Mouse (Mus musculus): ENCODE measurements at regions not wholly inside any gene's neighbourhood (a gene's known extent, or its start where the extent isn't known, plus 50 kb on each side); places are given as distances from the start of the nearest gene placed in this dataset.

DNA sequence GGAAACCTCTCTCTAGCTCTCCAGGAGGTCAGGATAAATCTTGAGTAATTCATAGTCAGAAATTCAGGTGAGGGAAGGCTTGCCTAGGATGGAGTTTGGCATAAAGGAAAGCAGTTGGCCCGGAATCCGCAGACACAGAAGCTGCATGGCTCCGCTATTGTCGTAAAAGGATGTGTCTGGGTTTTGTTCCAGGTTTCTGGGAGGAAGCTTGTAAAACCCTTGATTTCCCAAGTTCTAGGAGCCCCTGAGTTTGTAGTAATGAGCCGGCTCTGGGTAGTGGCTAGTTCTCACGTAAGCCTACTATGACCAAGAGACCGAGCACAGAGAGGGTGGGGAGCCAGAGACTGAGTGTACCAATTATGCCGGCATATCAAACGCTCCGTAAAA is 52.7 kb upstream of the Gm21915 start:
- no peaks in the 10 kb centered on the region for H3K9me3 ChIP-seq
- WGBS = 21% methylated on average over 10 of the region's 10 CpGs
- peak overlapping the region; percentile 55 for H3K4me2 ChIP-seq (replicated peaks)
- peak overlapping the region; percentile 91 for H3K27ac ChIP-seq (replicated peaks)
- peaks cover 22% of the 10 kb centered on the region for H3K4me1 ChIP-seq
- H3K27me3 ChIP-seq = peaks cover 11% of the 10 kb centered on the region
- peak overlapping the region; percentile 50 for H3K9ac ChIP-seq (replicated peaks)
- ATAC-seq (ENCODE audit: low FRiP score, low read depth) = no peak
- no peaks in the 10 kb centered on the region for H3K36me3 ChIP-seq
- peak overlapping the region; percentile 28 for H3K4me3 ChIP-seq

DNA sequence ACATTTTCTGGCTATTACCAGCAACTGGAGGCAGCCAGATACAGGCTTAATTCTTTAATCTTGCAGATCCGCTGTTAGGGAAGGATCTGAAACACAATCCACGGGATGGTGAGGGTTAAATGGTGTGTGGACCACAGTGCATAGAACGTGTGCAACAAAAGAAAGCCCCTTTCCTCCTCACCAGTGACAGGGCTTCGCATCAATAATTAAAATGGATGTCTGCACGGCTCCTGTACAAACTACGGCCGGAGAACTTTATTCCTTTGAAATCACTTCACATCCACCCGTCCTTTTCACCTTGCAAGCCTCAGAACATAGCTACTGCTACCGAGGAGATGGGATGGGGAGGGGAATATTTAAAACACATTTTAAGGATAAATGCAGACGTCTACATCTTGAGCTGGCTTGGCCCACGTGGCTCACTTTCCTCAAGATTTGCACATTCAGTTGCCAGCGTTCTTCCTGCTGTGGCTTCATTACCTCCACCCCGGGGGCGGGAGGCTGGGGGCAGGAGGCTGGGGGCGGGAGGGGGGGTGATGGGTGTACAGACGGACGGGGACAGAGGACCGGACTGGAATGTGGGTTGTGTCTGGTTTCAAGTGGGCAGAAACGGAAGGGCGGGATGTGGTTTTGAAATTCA is 53.3 kb upstream of the Gm21915 start:
- under 1% methylated on average over 20 of the region's 20 CpGs for WGBS

DNA sequence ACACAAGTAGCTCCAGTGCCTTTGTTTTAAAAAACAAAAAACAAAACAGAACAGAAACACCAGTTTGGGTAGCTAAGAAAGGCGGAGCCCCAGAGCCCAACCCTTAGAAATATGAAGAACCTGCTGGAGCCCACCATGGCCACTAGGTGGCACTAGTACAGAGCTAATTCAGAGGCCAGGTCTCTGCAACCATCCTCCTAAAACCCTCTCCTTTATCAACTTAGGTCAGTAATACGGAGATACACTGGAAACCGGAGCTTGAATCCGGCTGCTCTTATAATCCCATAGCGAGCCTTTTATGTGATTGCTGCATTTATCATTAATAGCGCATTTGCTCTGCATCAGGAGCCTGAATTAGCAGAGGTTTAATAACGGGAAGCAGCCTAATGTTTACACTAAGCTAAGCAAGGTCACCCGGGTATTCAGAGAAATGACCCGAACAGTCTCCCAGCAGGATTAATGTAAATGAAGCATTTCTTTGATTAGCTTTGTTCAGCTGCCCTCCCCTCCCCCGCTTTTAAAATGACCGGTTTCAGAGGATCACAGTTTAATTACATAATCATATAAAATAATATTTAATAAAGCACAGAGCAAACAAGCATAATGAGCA is 53.9 kb upstream of the Gm21915 start:
- peak overlapping the region; percentile 91 for H3K27ac ChIP-seq (replicated peaks)
- H3K36me3 ChIP-seq = no peaks in the 10 kb centered on the region
- peak overlapping the region; percentile 28 for H3K4me3 ChIP-seq
- H3K4me1 ChIP-seq = peaks cover 22% of the 10 kb centered on the region
- peak; percentile 74 for ATAC-seq (ENCODE audit: low FRiP score, low read depth)
- no peaks in the 10 kb centered on the region for H3K9me3 ChIP-seq
- peaks cover 11% of the 10 kb centered on the region for H3K27me3 ChIP-seq
- WGBS = under 1% methylated on average over 11 of the region's 11 CpGs
- H3K9ac ChIP-seq (replicated peaks) = peak overlapping the region; percentile 32; the same call in 1 of the 2 replicates
- H3K4me2 ChIP-seq (replicated peaks) = peak overlapping the region; percentile 55

More for the DNA sequence above, 53.3 kb upstream of the Gm21915 start:
- Histone ChIP-seq H3K36me3 (no peaks in the 10 kb centered on the region), H3K9me3 (no peaks in the 10 kb centered on the region), H3K4me3 (peak overlapping the region; percentile 28), H3K4me2 (replicated peaks) (peak overlapping the region; percentile 55), H3K27me3 (peaks cover 11% of the 10 kb centered on the region), H3K4me1 (peaks cover 22% of the 10 kb centered on the region), H3K27ac (replicated peaks) (peak overlapping the region; percentile 91), H3K9ac (replicated peaks) (peak overlapping the region; percentile 50)
- peak; percentile 84 for ATAC-seq (ENCODE audit: low FRiP score, low read depth)

DNA sequence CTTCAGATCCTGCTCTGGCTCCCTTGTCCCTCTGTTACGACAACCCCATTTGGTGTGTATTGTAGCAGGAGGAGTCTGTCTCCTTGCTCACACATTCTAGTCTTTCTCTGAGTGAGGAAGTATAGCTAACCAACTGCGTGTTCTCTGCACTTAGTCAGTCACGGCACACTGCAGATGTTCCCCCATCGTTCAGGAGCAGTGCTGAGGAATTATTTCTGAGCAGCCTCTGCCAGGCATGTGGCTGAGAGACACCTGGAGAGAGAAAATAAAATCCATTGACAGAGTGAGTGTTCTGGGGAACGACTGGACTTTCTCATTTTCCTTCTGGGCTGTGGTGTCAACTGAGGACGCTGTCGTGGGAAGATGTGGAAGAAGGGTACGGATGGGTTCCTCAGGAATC is 54.5 kb upstream of the Gm21915 start:
- 25% methylated on average over 8 of the region's 8 CpGs for WGBS
- Histone ChIP-seq H3K4me1 (peaks cover 22% of the 10 kb centered on the region), H3K27me3 (peaks cover 11% of the 10 kb centered on the region), H3K4me3 (no peak overlapping the region), H3K4me2 (replicated peaks) (peak overlapping the region; percentile 55), H3K27ac (replicated peaks) (peak overlapping the region; percentile 35), H3K9ac (replicated peaks) (no peak overlapping the region), H3K9me3 (no peaks in the 10 kb centered on the region), H3K36me3 (no peaks in the 10 kb centered on the region)
- no peak for ATAC-seq (ENCODE audit: low FRiP score, low read depth)

DNA sequence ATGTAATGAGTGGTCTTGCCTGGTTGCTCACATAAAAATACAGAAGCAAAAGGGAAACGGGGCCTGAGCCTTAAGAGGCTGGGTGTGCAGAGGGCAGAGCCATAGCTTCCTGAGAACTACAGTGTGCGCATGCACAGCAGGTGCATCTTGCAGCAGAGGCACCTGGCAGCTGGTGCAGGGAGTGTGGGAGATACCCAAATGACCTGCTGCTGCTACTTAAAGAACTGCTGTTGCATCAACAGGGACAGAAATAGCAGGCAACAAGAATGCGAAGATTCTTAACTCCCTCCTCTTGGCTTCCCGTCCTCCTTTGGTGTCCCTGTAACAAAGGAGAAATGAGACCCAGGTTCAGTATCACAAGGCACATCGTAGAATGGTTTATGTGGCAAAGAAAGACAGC is 56.3 kb upstream of the Gm21915 start:
- H3K27ac ChIP-seq (replicated peaks) = 0 out of 2 replicates have a peak overlapping the region, but pooled peaks have one; percentile 20
- ATAC-seq (ENCODE audit: low FRiP score, low read depth) = no peak
- 75% methylated on average over 5 of the region's 5 CpGs for WGBS

DNA sequence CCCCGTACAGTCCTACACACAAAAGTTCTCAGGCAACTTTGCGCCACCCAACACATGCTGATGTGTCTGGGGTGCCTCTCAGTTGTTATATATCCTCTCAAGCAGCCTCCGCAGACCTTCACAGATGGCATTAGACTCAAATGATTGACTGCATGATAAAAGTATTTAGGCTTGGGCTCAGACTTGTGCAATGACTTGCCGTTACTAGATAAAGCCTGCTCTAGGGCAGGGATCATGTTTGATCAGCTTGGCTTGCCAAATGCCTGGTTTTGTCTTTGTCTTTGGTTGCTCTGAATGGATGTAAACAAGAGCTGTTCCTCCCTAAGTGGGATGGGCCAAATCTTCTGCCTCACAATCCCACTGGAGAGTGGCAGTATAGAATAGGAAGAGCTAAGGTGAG is 57.2 kb upstream of the Gm21915 start:
- Histone ChIP-seq H3K27me3 (peaks cover 11% of the 10 kb centered on the region), H3K4me2 (replicated peaks) (no peak overlapping the region), H3K36me3 (no peaks in the 10 kb centered on the region), H3K4me3 (no peak overlapping the region), H3K9me3 (no peaks in the 10 kb centered on the region), H3K27ac (replicated peaks) (no peak overlapping the region), H3K9ac (replicated peaks) (no peak overlapping the region), H3K4me1 (peaks cover 22% of the 10 kb centered on the region)
- no peak for ATAC-seq (ENCODE audit: low FRiP score, low read depth)
- WGBS = 84% methylated on average over 4 of the region's 4 CpGs

More for the DNA sequence above, 56.3 kb upstream of the Gm21915 start:
- H3K36me3 ChIP-seq = no peaks in the 10 kb centered on the region
- no peaks in the 10 kb centered on the region for H3K9me3 ChIP-seq
- H3K27me3 ChIP-seq = peaks cover 11% of the 10 kb centered on the region
- peaks cover 22% of the 10 kb centered on the region for H3K4me1 ChIP-seq
- no peak overlapping the region for H3K4me2 ChIP-seq (replicated peaks)
- no peak overlapping the region for H3K9ac ChIP-seq (replicated peaks)
- H3K4me3 ChIP-seq = no peak overlapping the region

DNA sequence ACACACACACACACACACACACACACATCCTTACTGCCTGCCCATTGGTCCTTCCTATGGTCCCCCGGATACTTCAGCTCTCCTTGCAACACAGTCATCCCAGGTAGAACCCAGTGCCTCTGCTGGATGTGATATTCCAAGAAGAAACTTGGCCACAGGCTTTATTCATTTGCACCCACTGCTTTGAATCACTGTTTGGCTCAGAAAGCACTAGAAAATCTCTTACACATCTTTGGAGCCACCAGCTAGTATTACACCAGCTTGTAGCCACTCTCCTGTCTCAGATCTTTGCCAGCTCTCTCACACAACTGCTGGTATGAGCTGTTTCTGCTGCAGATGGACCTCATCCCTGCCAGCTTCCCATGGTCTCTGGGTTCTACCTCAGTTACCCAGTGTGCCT is 57.7 kb upstream of the Gm21915 start:
- WGBS = 100% methylated on average over 1 of the region's 1 CpGs

DNA sequence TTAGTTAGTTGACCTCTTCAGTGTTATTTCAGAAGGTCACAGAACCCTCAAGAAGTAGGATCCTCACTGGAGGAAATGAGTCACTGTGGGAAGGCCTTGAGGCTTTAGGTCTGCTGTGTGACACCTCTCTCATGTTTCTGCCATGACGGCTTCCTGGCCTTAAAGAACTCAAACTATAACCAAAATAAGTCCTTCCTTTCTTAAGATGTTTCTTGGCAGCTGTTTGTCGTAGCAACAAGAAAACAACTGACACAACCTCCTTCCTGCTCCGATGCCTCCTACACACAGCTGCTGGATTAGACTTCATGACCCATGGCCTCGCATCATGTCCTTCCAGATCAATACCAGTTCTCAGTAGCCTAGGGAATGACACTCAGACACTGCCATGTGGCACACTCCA is 58.1 kb upstream of the Gm21915 start:
- Histone ChIP-seq H3K27me3 (peaks cover 11% of the 10 kb centered on the region), H3K9ac (replicated peaks) (no peak overlapping the region), H3K9me3 (no peaks in the 10 kb centered on the region), H3K4me2 (replicated peaks) (no peak overlapping the region), H3K36me3 (no peaks in the 10 kb centered on the region), H3K4me1 (peaks cover 16% of the 10 kb centered on the region), H3K4me3 (no peak overlapping the region), H3K27ac (replicated peaks) (no peak overlapping the region)
- 88% methylated on average over 4 of the region's 4 CpGs for WGBS
- ATAC-seq (ENCODE audit: low FRiP score, low read depth) = no peak

More for the DNA sequence above, 57.7 kb upstream of the Gm21915 start:
- Histone ChIP-seq H3K4me3 (no peak overlapping the region), H3K27ac (replicated peaks) (no peak overlapping the region), H3K9ac (replicated peaks) (no peak overlapping the region), H3K4me1 (peaks cover 21% of the 10 kb centered on the region), H3K4me2 (replicated peaks) (no peak overlapping the region), H3K27me3 (peaks cover 11% of the 10 kb centered on the region), H3K36me3 (no peaks in the 10 kb centered on the region), H3K9me3 (no peaks in the 10 kb centered on the region)
- no peak for ATAC-seq (ENCODE audit: low FRiP score, low read depth)

DNA sequence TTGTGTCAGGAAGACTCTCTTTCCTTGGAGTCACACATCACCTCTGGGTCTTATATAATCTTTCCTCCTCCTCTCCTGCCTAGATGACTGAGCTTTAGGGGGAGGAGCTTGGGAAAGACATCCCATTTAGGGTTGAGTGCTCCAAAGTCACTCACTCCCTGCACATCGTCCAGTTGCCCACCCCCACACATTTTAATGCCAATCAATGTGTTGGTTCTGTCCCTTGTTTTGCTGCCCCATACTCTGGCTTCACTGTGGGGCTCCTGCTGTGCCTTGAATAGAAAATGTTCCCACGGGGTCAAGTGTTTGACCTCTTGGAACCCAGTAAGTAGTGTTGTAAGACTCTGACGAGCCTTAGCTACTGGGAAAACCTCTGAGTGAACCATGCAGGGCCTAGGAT is 58.8 kb upstream of the Gm21915 start:
- H3K4me3 ChIP-seq = no peak overlapping the region
- peaks cover 9% of the 10 kb centered on the region; the same call in 1 of the 2 replicates for H3K4me1 ChIP-seq
- H3K27me3 ChIP-seq = peaks cover 11% of the 10 kb centered on the region
- no peaks in the 10 kb centered on the region for H3K36me3 ChIP-seq
- ATAC-seq (ENCODE audit: low FRiP score, low read depth) = no peak
- H3K27ac ChIP-seq (replicated peaks) = no peak overlapping the region
- 46% methylated on average over 3 of the region's 3 CpGs for WGBS
- no peaks in the 10 kb centered on the region for H3K9me3 ChIP-seq
- H3K4me2 ChIP-seq (replicated peaks) = no peak overlapping the region
- no peak overlapping the region for H3K9ac ChIP-seq (replicated peaks)

DNA sequence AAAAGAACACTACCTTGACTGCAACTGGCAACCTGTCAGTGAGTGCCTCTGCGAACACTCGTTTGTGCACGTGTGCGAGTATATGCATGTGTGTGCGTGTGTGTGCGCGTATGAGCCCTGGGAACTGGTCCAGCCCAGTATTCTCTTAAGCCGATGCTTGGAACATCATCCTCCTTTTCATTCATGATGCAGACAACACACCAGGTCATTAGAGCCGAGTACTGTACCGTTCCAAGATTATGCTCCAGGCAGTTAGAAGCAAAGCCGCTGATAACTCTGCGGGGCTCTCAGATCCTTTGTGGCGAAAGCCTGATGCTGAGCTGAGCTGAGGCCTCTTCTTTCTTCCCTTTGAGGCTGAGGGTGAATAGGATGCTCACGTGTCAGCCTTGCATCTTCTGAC is 61.8 kb upstream of the Gm21915 start:
- H3K36me3 ChIP-seq = no peaks in the 10 kb centered on the region
- no peaks in the 10 kb centered on the region for H3K4me1 ChIP-seq
- WGBS = 73% methylated on average over 14 of the region's 14 CpGs
- H3K27ac ChIP-seq (replicated peaks) = peak overlapping the region; percentile 20; the same call in 1 of the 2 replicates
- H3K9ac ChIP-seq (replicated peaks) = no peak overlapping the region
- peak; percentile 16; the same call in 1 of the 2 replicates for ATAC-seq (ENCODE audit: low FRiP score, low read depth)
- no peaks in the 10 kb centered on the region for H3K9me3 ChIP-seq
- H3K4me3 ChIP-seq = no peak overlapping the region
- no peaks in the 10 kb centered on the region for H3K27me3 ChIP-seq
- no peak overlapping the region for H3K4me2 ChIP-seq (replicated peaks)

DNA sequence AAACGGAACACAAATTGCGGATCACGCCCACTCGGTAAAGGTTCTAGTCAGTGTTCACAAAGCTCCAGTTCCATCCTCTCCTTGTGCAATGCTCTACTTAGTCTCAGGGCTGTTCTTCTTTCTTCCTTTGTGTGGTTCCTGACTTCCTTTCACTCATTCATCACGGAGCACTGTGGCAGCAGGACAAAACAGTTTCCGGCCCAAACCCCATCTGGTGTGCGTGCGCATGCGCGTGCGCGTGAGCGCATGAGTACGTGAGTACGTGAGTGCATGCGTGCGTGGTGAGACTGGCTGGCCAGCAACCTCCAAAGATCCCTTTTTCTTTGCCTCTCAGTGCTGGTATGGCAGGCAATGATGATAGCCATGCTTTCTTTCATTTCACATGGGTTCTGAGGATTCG is 62.5 kb upstream of the Gm21915 start:
- Histone ChIP-seq H3K9ac (replicated peaks) (no peak overlapping the region), H3K27ac (replicated peaks) (no peak overlapping the region), H3K4me2 (replicated peaks) (no peak overlapping the region), H3K27me3 (no peaks in the 10 kb centered on the region), H3K36me3 (no peaks in the 10 kb centered on the region), H3K4me1 (no peaks in the 10 kb centered on the region), H3K4me3 (no peak overlapping the region), H3K9me3 (no peaks in the 10 kb centered on the region)
- WGBS = 95% methylated on average over 18 of the region's 18 CpGs
- no peak for ATAC-seq (ENCODE audit: low FRiP score, low read depth)

DNA sequence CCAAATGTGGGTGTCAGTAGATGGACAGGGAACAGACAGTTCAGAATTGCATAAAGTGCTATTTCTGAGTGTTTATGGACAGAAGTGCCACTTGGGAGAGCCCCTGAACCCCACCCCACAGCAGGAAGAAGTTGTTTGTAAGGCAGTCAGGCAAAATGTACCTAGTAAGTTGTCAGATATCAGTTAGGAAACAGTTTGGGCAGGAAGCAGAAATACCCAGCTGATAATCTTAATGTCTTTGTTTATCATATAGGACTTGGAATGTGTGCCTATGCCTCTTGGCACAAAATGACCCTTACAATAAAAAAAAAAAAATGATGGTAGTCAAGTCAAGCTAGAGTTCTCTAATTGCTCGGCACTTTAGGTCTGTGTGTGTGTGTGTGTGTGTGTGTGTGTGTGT is 66.9 kb upstream of the Gm21915 start:
- no peak for ATAC-seq (ENCODE audit: low FRiP score, low read depth)
- Histone ChIP-seq H3K9ac (replicated peaks) (no peak overlapping the region), H3K27me3 (no peaks in the 10 kb centered on the region), H3K36me3 (no peaks in the 10 kb centered on the region), H3K27ac (replicated peaks) (no peak overlapping the region), H3K4me3 (no peak overlapping the region), H3K4me1 (no peaks in the 10 kb centered on the region), H3K9me3 (no peaks in the 10 kb centered on the region), H3K4me2 (replicated peaks) (no peak overlapping the region)
- 74% methylated on average over 1 of the region's 1 CpGs for WGBS

Data from midbrain, embryonic 12.5 days (tissue).